10 mouse cellular contexts compared by ENCODE assay signal in genomic region chr19:21372395-21373072, GRCm38 (mm10).
DNase-seq lines count a peak whose midpoint lies in the region; ATAC-seq and TF ChIP-seq lines count a peak whose summit lies in the region.
"Had no signal": no experiment of that assay in that cellular context is flagged by ENCODE, and none has a peak within 500 bp of the region (broad histone marks: within the 10 kb centered on the region; RNA-seq: fewer than 3 reads in every experiment).

No protein-coding gene starts in this region.

- no peak overlapping the region for H3K4me3 ChIP-seq in layer of hippocampus, adult 2 months
- no peak overlapping the region for H3K4me3 ChIP-seq in limb, embryonic 13.5 days
- H3K4me3 ChIP-seq: hindbrain, embryonic 13.5 days had no signal

- H3K9ac ChIP-seq in limb, embryonic 13.5 days: no peak overlapping the region
- H3K9ac ChIP-seq: hindbrain, embryonic 13.5 days had no signal

- TF ChIP-seq CTCF in layer of hippocampus, adult 2 months (conservative IDR thresholded peaks at IDR 0.05): peak; percentile 72

- DNase-seq in cerebellum, postnatal 14 days: peak; percentile 9 to 20
- no peak for DNase-seq in cerebellum, adult 11 months
- DNase-seq in layer of hippocampus, adult 2 months (ENCODE audit: low spot score in 2 of 2): no peak
- DNase-seq in layer of hippocampus, adult 8-10 months (ENCODE audit: low spot score in 2 of 2): no peak
- peak; percentile 25 for DNase-seq in ES-CJ7 (ENCODE audit: low read depth, low spot score)
- no peak for DNase-seq in c-Kit-positive CD71-positive TER-119-positive erythroid progenitor cells, embryonic 14.5 days (ENCODE audit: low spot score)
- no peak for DNase-seq in left cerebral cortex, adult 11 months (ENCODE audit: low spot score)
- DNase-seq: adrenal gland, adult 8-10 months had no signal

- 67% methylated on average over 12 of the region's 12 CpGs for WGBS in limb, embryonic 13.5 days

- 0 out of 2 replicates have a peak, but pooled peaks cover 5% of the 10 kb centered on the region for H3K4me1 ChIP-seq in limb, embryonic 13.5 days
- H3K4me1 ChIP-seq: hindbrain, embryonic 13.5 days had no signal

- H3K27me3 ChIP-seq in limb, embryonic 13.5 days: 0 out of 2 replicates have a peak, but pooled peaks cover 5% of the 10 kb centered on the region

- H3K4me2 ChIP-seq in limb, embryonic 13.5 days (replicated peaks): peak overlapping the region; percentile 48
- H3K4me2 ChIP-seq: hindbrain, embryonic 13.5 days had no signal

- H3K36me3 ChIP-seq in limb, embryonic 13.5 days: no peaks in the 10 kb centered on the region
- H3K36me3 ChIP-seq: hindbrain, embryonic 13.5 days had no signal

- H3K27ac ChIP-seq in layer of hippocampus, adult 2 months: no peak overlapping the region
- no peak overlapping the region for H3K27ac ChIP-seq in limb, embryonic 13.5 days
- H3K27ac ChIP-seq: hindbrain, embryonic 13.5 days had no signal

- H3K9me3 ChIP-seq in limb, embryonic 13.5 days: no peaks in the 10 kb centered on the region; the same call in 1 of the 2 replicates
- H3K9me3 ChIP-seq: hindbrain, embryonic 13.5 days had no signal

- peak; percentile 45; the same call in 1 of the 2 replicates for ATAC-seq in limb, embryonic 13.5 days (ENCODE audit: low FRiP score, low read depth)

Comparison
In these comparisons a context has a peak if more than half of its experiments do, and no peak if none do; other contexts are left out.
1. DNase-seq: peak in cerebellum, postnatal 14 days (2 of 2) and ES-CJ7 (single experiment); none in cerebellum, adult 11 months (single experiment), layer of hippocampus, adult 2 months (0 of 2), layer of hippocampus, adult 8-10 months (0 of 2), c-Kit-positive CD71-positive TER-119-positive erythroid progenitor cells, embryonic 14.5 days (single experiment) and left cerebral cortex, adult 11 months (single experiment).